Mouse (Mus musculus): ENCODE data around the gene Lpar2.
A peak's percentile ranks its signal among the peaks of the same experiment; 100 is the strongest.

Gene Lpar2

GRCm38 (mm10) chr8:69867696-69868326 is 45.6 kb downstream of the Lpar2 start:
- DNase-seq (ENCODE audit: low read depth, low spot score): no peak

GRCm38 (mm10) chr8:69870003-69870765 is 48.0 kb downstream of the Lpar2 start:
- DNase-seq (ENCODE audit: low read depth, low spot score): no peak

GRCm38 (mm10) chr8:69870907-69871306 is 48.7 kb downstream of the Lpar2 start:
- no peak for DNase-seq (ENCODE audit: low read depth, low spot score)

- DNase-seq (ENCODE audit: low read depth, low spot score): peak; percentile 34
These were observed 51.9 kb downstream of the Lpar2 start for GRCm38 (mm10) chr8:69874155-69874554.

GRCm38 (mm10) chr8:69874654-69875053 is 52.4 kb downstream of the Lpar2 start:
- no peak for DNase-seq (ENCODE audit: low read depth, low spot score)

GRCm38 (mm10) chr8:69876097-69876496 is 53.9 kb downstream of the Lpar2 start:
- DNase-seq (ENCODE audit: low read depth, low spot score): no peak

- DNase-seq (ENCODE audit: low read depth, low spot score): no peak
These were observed 54.7 kb downstream of the Lpar2 start for GRCm38 (mm10) chr8:69876967-69877366.

- no peak for DNase-seq (ENCODE audit: low read depth, low spot score)
These were observed 55.2 kb downstream of the Lpar2 start for GRCm38 (mm10) chr8:69877396-69877795.

GRCm38 (mm10) chr8:69877992-69878391 is 55.8 kb downstream of the Lpar2 start:
- DNase-seq (ENCODE audit: low read depth, low spot score): no peak

GRCm38 (mm10) chr8:69879678-69880077 is 57.4 kb downstream of the Lpar2 start:
- DNase-seq (ENCODE audit: low read depth, low spot score): no peak
